Mouse (Mus musculus) forebrain, embryonic 15.5 days (tissue): ENCODE data around the gene Rbbp8nl. TPM values are rescaled to one million over a fixed set of nuclear protein-coding genes. Genes with fewer than 3 reads are reported as not detected.
A peak's percentile ranks its signal among the peaks of the same experiment; 100 is the strongest.

Experiments used
- ATAC-seq: fragments of 200-750 bp; cut with Nextera tagmentation; replicated peaks from 2 replicates; pipeline ENCODE4 v1.8.0; 2017; ENCODE audit warnings: mild to moderate bottlenecking, moderate TSS enrichment, moderate library complexity
- H3K27ac ChIP-seq: fragments of 300-500 bp; sonication (generic); replicated peaks from 2 replicates; pipeline ENCODE4 v1.5.1; 2015; ENCODE audit warnings: mild to moderate bottlenecking, inconsistent platforms
- H3K27me3 ChIP-seq: fragments of 300-500 bp; sonication (generic); 2 replicates; pipeline ENCODE4 v1.6.1; 2015; ENCODE audit warnings: inconsistent platforms
- H3K36me3 ChIP-seq: fragments of 300-500 bp; sonication (generic); 2 replicates; pipeline ENCODE4 v1.6.1; 2015; ENCODE audit warnings: mild to moderate bottlenecking, inconsistent platforms
- H3K4me1 ChIP-seq: fragments of 300-500 bp; sonication (generic); 2 replicates; pipeline ENCODE4 v1.6.1; 2015; ENCODE audit warnings: inconsistent platforms
- H3K4me2 ChIP-seq: fragments of 300-500 bp; sonication (generic); replicated peaks from 2 replicates; pipeline ENCODE4 v1.6.1; 2015; ENCODE audit warnings: mild to moderate bottlenecking, inconsistent platforms
- H3K4me3 ChIP-seq: fragments of 300-500 bp; sonication (generic); 2 replicates; pipeline ENCODE4 v1.5.1; 2015; ENCODE audit warnings: mild to moderate bottlenecking, inconsistent platforms
- H3K9ac ChIP-seq: fragments of 300-500 bp; sonication (generic); replicated peaks from 2 replicates; pipeline ENCODE4 v1.6.1; 2015; ENCODE audit warnings: mild to moderate bottlenecking, inconsistent platforms
- H3K9me3 ChIP-seq: fragments of 300-500 bp; sonication (generic); 2 replicates; pipeline ENCODE4 v1.6.1; 2016; ENCODE audit warnings: inconsistent platforms
- WGBS: fragments of 180-500 bp; shearing (Covaris S2); methylation state at CpG from one replicate; pipeline ENCODE4 v1.1.7; 2015; ENCODE audit warnings: mixed read lengths; 5-methylcytosine and 5-hydroxymethylcytosine counted together
- polyA plus RNA-seq: library from polyadenylated mRNA; unstranded; fragments of >200 nt; fragmentation: Nextera tagmentation; extraction: Ambion mirVana; gene quantifications from 2 replicates; pipeline ENCODE4 v1.2.1, GENCODE M21; 2015

Gene Rbbp8nl
- polyA plus RNA-seq = not detected in 2 replicates

DNA sequence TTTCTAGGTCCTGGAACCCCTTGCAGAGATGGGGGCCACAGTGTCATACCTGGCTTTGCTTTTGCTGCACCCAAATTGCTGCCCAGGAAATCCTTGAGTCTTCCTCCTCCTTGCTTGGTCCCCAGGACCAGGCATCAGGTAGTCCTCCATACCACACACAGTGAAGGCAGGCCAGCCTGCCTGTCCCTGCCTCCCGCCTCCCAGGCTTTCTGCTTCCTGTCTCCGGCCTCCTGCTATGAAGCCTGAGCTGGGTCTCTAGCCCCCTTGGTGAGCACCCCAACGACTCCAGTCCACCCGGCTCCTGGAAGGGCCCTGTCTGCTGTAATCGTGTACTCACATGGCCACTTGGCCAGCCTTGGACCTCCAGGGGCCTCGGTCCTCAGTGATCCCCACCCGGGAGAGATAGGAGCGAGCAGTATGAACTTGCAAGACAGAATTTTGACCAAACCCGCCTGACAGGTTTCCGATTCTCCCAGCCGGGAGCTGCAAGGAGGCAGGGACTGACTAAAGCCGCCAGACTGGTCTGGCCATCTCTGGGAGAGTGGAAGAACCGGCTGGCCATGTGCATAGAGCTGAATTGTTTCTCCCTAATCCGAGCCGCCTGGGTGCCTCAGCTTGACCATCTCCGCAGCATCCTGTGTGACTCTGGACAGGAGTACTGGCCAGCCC, at the start of gene Rbbp8nl:
TSS of gene Rbbp8nl (minus strand) at position 440 of the 669 bp plus-strand sequence.
- ATAC-seq = no peak
- H3K27me3 ChIP-seq = no peaks in the 10 kb centered on the region
- WGBS = 45% methylated on average over 16 of the region's 16 CpGs
- H3K36me3 ChIP-seq = no peaks in the 10 kb centered on the region
- no peaks in the 10 kb centered on the region for H3K4me1 ChIP-seq
- H3K4me3 ChIP-seq = no peak within 1 kb of the TSS
- H3K9ac ChIP-seq = no peak within 1 kb of the TSS
- no peak within 1 kb of the TSS for H3K27ac ChIP-seq
- no peaks in the 10 kb centered on the region for H3K9me3 ChIP-seq
- no peak within 1 kb of the TSS for H3K4me2 ChIP-seq

DNA sequence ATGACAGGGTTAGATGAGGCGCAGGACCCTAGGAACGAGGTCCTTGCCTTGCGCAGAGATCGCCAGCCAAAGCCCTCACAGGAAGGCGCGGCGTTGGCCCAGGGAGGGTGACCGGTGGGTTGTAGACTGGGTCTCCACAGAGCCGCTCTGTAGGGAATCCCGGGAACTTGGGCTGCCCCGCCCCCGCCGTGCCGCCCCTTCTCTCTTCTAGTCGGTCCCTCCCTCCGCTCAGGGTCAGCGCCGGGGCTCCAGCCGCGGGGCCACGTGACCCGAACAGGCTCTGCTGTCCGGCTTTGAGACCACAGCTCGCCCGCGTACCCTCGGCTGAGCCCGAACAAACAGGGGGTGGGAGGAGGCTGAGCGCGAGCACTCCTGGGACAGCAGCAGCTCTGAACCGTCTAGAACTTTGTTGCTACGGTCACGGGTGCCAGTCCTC, 44.9 kb upstream of the Rbbp8nl start, which contains the start of gene Gata5:
TSS of gene Gata5 (minus strand) at position 149 of the 436 bp plus-strand sequence.
- Histone ChIP-seq H3K9me3 (no peaks in the 10 kb centered on the region), H3K27ac (no peak within 1 kb of the TSS), H3K36me3 (no peaks in the 10 kb centered on the region), H3K4me3 (peak within 1 kb of the TSS; percentile 23), H3K4me2 (peak within 1 kb of the TSS; percentile 39), H3K4me1 (peaks cover 15% of the 10 kb centered on the region), H3K9ac (no peak within 1 kb of the TSS), H3K27me3 (peaks cover 62% of the 10 kb centered on the region)
- ATAC-seq = no peak
- 1% methylated on average over 33 of the region's 33 CpGs for whole genome bisulfite sequencing

DNA sequence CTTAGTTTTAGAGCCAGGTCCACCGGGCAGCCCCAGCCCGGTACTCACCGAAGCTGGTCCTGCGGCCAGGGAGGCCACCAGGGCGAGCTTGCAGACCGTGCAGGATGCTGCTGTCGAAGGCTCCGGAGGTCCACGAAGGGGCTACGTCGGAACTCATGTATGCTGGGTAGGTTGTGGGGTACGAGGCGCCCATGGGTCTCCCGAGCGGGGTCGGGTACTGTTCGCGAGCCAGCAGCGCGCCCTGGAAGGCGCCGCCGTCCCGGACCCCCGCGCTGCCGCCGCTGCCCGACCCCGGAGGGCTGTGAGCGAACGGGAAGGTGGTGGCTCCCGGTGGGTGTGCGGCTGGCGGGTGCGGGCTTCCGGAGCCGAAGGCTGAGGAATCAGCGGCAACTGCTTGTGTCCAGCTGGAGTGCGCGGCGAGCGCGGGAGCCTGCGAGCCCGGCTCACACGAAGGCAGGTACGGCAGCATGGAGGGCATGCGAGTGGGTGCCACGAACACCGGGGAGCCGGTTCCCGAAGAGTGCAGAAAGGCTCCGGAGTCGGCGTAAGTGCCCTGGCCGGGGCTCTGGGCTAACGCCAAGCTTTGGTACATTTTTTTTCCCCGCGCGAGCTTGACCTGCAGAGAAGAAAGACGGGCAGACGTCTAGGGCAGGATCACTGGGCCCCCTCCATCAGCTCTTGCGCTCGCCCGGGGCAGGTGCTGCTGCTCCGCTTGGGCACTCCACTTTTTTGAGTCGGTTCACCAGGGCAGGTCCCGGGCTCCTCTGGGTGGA, 44.3 kb upstream of the Rbbp8nl start:
- Histone ChIP-seq H3K27ac (no peak overlapping the region), H3K4me3 (peak overlapping the region; percentile 23), H3K4me1 (peaks cover 15% of the 10 kb centered on the region), H3K36me3 (no peaks in the 10 kb centered on the region), H3K9me3 (no peaks in the 10 kb centered on the region), H3K4me2 (peak overlapping the region; percentile 39), H3K27me3 (peaks cover 62% of the 10 kb centered on the region), H3K9ac (no peak overlapping the region)
- no peak for ATAC-seq
- WGBS = under 1% methylated on average over 69 of the region's 69 CpGs

DNA sequence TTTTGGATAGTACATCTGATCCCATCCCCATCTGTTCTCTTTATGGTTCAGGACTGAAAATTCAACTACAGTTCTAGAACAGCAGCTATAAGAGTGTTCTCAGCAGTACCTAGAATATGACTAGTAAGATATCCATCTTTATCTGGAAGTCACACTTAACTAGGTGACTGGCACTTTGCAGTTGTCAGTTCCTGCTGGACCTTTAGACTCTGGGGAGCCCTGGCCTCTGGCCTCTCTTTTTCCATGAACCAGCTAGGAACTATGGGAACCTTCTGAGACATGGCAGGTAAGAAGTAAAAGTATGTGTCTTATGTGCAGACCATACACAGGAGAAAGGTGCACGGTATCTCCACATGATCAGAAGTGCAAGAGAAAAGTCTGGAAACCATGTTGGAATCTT, 39.8 kb upstream of the Rbbp8nl start:
- Histone ChIP-seq H3K4me1 (peaks cover 10% of the 10 kb centered on the region), H3K27ac (no peak overlapping the region), H3K36me3 (no peaks in the 10 kb centered on the region), H3K4me3 (no peak overlapping the region), H3K9ac (no peak overlapping the region), H3K27me3 (peaks cover 28% of the 10 kb centered on the region), H3K9me3 (no peaks in the 10 kb centered on the region), H3K4me2 (no peak overlapping the region)
- WGBS = 91% methylated on average over 1 of the region's 1 CpGs
- no peak for ATAC-seq

DNA sequence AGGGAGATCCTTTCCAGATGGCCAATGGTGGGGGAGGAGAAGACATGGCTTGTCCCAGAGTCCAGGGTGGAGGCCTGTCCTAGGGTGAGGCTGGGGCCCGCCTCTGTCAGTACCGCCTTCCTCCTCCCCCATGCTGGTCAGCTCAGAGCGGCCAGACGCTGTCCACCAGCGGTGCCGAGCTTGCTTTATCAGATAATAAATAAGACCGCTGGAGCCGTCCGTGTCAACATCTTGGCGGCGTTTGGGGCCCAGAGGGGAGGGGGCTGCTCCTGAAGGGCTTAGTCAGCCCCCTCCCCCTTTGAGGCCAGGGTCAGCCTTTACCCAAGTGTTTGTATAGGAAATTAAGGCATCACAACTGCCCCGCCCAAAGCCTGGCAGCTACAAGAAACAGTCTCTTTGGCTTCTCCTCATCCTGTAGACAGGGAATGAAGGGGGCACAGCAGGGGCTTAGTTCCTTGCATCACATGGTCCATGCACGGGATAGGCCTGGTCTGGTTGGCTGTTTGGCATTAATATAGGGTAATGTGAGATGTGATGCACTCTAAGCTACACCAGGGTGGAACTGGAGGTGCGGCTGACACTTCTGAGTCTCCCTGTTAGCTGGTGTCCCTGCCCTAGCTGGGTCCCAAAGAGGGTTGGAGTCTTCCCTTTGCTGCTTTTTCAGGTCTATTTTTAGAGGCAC, 33.1 kb upstream of the Rbbp8nl start:
- WGBS = 38% methylated on average over 13 of the region's 14 CpGs
- H3K4me2 ChIP-seq = no peak overlapping the region
- no peak overlapping the region for H3K9ac ChIP-seq
- H3K9me3 ChIP-seq = no peaks in the 10 kb centered on the region
- no peak overlapping the region for H3K27ac ChIP-seq
- no peak for ATAC-seq
- H3K4me3 ChIP-seq = no peak overlapping the region
- H3K27me3 ChIP-seq = no peaks in the 10 kb centered on the region
- no peaks in the 10 kb centered on the region for H3K4me1 ChIP-seq
- H3K36me3 ChIP-seq = no peaks in the 10 kb centered on the region

DNA sequence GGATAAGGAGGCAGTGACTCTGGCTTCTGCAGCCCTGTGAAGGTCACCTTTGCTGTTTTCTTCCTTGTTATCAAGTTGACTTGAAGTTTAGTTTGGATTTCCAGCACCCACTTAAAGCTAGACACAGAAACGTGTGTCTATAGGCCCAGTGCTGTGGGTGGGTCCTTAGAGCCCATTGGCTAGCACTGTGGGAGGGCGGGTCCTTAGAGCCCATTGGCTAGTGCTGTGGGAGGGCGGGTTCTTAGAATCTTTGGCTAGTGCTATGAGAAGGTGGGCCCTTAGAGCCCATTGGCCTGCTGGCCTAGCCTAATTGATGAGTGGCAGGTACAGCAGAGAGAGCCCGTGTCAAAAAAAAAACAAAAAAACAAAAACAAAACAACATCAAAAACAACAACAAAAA, 30.5 kb upstream of the Rbbp8nl start:
- H3K27me3 ChIP-seq = no peaks in the 10 kb centered on the region
- H3K4me3 ChIP-seq = no peak overlapping the region
- no peak overlapping the region for H3K27ac ChIP-seq
- H3K4me2 ChIP-seq = no peak overlapping the region
- no peaks in the 10 kb centered on the region for H3K9me3 ChIP-seq
- H3K9ac ChIP-seq = no peak overlapping the region
- H3K36me3 ChIP-seq = no peaks in the 10 kb centered on the region
- no peak for ATAC-seq
- WGBS = 72% methylated on average over 4 of the region's 4 CpGs
- no peaks in the 10 kb centered on the region for H3K4me1 ChIP-seq

DNA sequence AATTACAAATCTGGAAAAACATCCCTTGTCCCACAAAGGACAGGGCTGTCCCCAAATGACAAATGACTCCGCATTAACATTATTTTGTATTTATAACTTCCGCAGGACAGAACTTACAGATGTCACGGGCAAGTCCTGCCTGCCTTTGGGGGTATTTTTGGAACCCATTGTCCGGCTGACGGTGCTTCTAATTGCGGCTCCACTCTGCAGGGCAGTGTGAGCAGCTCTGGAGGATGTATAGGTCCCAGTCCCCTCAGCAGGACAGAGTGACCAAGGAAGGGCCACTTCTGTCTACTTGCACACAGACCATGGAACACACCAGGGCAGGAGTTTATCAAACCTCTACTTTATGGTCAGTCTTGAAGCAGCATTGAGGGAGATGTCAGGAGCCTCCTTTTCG, 27.9 kb upstream of the Rbbp8nl start:
- ATAC-seq = no peak
- 75% methylated on average over 7 of the region's 7 CpGs for WGBS

DNA sequence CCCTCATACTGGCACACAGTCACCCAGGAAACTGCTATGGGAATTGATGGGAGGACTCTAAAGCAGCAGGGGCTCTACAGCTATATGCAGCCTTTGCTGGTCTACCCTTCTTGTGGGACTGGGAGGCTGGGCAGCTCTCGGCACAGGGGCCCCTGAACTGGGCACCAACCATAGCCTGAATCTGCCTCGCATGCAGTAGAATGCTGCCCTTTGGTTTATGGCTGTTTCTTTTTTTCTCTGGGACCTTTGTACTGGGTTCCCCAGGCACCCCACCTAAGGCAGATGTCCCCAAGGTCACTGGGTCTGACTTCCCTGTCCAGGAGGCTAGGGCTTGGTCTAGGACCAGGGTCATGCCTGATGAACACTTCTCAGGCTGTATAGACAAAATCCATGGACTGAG, 24.6 kb upstream of the Rbbp8nl start:
- H3K4me1 ChIP-seq = no peaks in the 10 kb centered on the region
- no peaks in the 10 kb centered on the region for H3K9me3 ChIP-seq
- no peaks in the 10 kb centered on the region for H3K27me3 ChIP-seq
- no peak overlapping the region for H3K4me2 ChIP-seq
- 91% methylated on average over 2 of the region's 2 CpGs for WGBS
- H3K27ac ChIP-seq = no peak overlapping the region
- no peak overlapping the region for H3K4me3 ChIP-seq
- no peaks in the 10 kb centered on the region for H3K36me3 ChIP-seq
- no peak for ATAC-seq
- H3K9ac ChIP-seq = no peak overlapping the region

More for the DNA sequence above, 27.9 kb upstream of the Rbbp8nl start:
- H3K4me3 ChIP-seq = no peak overlapping the region
- no peak overlapping the region for H3K27ac ChIP-seq
- no peaks in the 10 kb centered on the region for H3K4me1 ChIP-seq
- no peak overlapping the region for H3K4me2 ChIP-seq
- no peaks in the 10 kb centered on the region for H3K9me3 ChIP-seq
- H3K9ac ChIP-seq = no peak overlapping the region
- H3K36me3 ChIP-seq = no peaks in the 10 kb centered on the region
- H3K27me3 ChIP-seq = no peaks in the 10 kb centered on the region

DNA sequence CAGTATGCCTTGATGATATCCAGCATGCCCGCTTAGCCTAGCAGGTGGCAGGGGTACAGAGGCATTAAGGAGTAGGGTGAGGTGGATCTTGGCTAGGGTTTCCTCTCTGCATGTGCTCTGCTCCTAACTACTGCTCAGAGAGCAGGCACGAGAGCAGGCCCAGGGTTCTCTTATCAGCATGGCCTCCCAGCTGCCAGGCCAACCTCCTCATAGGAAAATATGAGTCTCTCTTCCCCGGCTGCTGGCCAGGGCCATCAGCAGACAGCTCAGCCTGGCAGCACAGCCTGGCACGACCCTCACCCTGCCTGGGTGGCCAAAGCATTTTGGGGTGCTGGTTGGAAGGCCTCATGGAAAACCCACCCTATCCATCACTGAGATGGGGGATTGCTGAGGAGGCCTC, 21.5 kb upstream of the Rbbp8nl start:
- ATAC-seq = no peak
- no peak overlapping the region for H3K27ac ChIP-seq
- no peak overlapping the region for H3K9ac ChIP-seq
- no peaks in the 10 kb centered on the region for H3K9me3 ChIP-seq
- no peaks in the 10 kb centered on the region for H3K27me3 ChIP-seq
- no peak overlapping the region for H3K4me3 ChIP-seq
- 84% methylated on average over 4 of the region's 4 CpGs for WGBS
- H3K4me2 ChIP-seq = no peak overlapping the region
- H3K36me3 ChIP-seq = no peaks in the 10 kb centered on the region
- no peaks in the 10 kb centered on the region for H3K4me1 ChIP-seq

DNA sequence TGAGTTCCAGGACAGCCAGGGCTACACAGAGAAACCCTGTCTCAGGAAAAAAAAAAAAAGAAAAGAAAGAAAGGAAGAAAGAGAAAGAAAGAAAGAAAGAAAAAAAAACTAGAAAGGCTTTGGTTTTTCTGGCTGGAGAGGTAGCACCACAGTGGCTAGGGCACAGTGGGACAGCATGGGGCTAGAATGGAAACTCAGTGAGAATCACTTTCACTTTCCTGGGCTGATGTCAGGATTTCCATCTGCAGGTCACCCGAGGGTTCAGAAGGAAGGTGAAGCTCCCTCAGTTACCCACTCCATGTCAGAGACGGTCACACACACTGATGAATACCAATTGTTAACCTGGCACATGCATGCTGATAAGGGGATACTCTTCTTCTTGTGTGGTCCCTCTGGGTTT, 18.0 kb upstream of the Rbbp8nl start:
- Histone ChIP-seq H3K9me3 (no peaks in the 10 kb centered on the region), H3K4me1 (no peaks in the 10 kb centered on the region), H3K27me3 (no peaks in the 10 kb centered on the region), H3K9ac (no peak overlapping the region), H3K4me3 (no peak overlapping the region), H3K4me2 (no peak overlapping the region), H3K36me3 (no peaks in the 10 kb centered on the region), H3K27ac (no peak overlapping the region)
- 65% methylated on average over 2 of the region's 2 CpGs for WGBS
- no peak for ATAC-seq

DNA sequence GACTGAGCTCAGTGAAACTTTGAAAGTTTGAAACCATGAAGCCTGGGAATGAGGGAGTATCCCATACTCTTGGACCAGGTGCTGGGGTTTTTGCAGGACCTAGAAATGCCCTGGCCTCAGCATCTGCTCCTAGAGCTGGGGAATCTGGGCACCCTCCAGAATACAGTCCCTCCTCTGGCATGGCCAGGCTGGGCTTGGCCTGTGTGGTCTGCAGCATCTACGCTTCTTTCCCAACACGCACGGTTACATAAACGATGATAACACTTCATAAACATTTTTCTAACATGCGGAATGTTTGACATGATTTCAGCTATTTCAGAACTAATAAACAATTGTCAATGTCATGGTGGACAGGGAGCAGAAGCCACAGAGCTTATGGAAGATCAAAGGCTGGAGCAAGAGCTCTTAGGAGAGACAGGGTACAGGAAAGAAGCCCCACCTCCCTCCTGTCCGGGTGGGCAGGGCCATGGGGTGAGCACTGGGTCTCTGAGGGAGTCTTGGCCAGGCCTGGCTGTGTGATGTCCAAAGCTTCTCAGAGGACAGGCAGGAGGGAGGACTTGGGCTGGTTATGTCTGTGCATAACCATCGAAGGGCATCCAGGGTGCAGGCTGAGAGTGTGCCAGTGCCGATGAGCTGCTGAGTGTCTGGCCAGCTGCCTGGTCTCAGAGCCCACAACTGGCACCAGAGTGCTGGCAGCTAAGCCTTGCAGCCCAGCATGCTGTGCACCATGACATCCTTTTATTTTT, 16.9 kb upstream of the Rbbp8nl start:
- Histone ChIP-seq H3K36me3 (no peaks in the 10 kb centered on the region), H3K27ac (no peak overlapping the region), H3K9ac (no peak overlapping the region), H3K27me3 (no peaks in the 10 kb centered on the region), H3K4me1 (no peaks in the 10 kb centered on the region), H3K4me2 (no peak overlapping the region), H3K4me3 (no peak overlapping the region), H3K9me3 (no peaks in the 10 kb centered on the region)
- WGBS = 89% methylated on average over 8 of the region's 8 CpGs
- ATAC-seq = no peak

DNA sequence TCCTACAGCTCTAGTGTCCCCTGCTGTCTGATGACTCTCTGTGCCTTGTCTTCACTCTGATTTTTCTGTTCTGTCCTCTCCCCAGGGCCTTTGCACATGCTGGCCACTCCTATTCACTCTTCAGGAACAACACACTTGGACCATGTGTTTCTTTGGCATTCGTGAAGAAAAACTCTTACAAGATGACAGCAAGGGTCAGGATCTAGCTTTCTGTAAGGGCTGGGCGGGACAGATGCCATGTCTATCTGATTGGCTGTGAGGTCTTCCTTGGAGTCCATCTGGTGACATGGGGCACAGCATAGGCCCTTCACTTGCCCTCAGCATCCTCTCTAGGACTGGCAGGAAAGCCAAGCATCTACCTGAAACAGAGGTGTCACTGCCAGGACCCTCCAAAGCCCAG, 16.3 kb upstream of the Rbbp8nl start:
- H3K27ac ChIP-seq = no peak overlapping the region
- H3K27me3 ChIP-seq = no peaks in the 10 kb centered on the region
- no peak overlapping the region for H3K4me3 ChIP-seq
- 80% methylated on average over 2 of the region's 2 CpGs for WGBS
- no peaks in the 10 kb centered on the region for H3K36me3 ChIP-seq
- H3K9me3 ChIP-seq = no peaks in the 10 kb centered on the region
- H3K9ac ChIP-seq = no peak overlapping the region
- H3K4me1 ChIP-seq = no peaks in the 10 kb centered on the region
- H3K4me2 ChIP-seq = no peak overlapping the region
- no peak for ATAC-seq
